Mouse (Mus musculus): ENCODE data around the gene Phka2. TPM values are rescaled to one million over a fixed set of nuclear protein-coding genes. Genes with fewer than 3 reads are reported as not detected.

The Phka2 gene
- total and polyA plus RNA-seq, 3 experiments = 16.6 to 31.0 TPM; not detected in 1

- no peak overlapping the region for H3K4me3 ChIP-seq (ENCODE audit: control insufficient read depth in 1 of 2, insufficient read depth in 1 of 2, low read depth in 2 of 2, low read length in 2 of 2)
- H3K27ac ChIP-seq (ENCODE audit: control insufficient read depth, low read depth, low read length) = no peak overlapping the region
- no peaks in the 10 kb centered on the region for H3K36me3 ChIP-seq (ENCODE audit: control insufficient read depth in 1 of 2, insufficient read depth in 2 of 2, low read length in 2 of 2)
- H3K79me2 ChIP-seq (ENCODE audit: control insufficient read depth, insufficient read depth, low read length, poor library complexity) = no peaks in the 10 kb centered on the region
- no peaks in the 10 kb centered on the region for H3K4me1 ChIP-seq (ENCODE audit: control insufficient read depth in 1 of 2, insufficient read depth in 2 of 2, low read length in 2 of 2)
- DNase-seq (ENCODE audit: low read depth, low spot score) = no peak
- TF ChIP-seq KAT2A (conservative IDR thresholded peaks at IDR 0.05; ENCODE audit: low read depth, low read length) = no peak
- no peak for TF ChIP-seq JUND (IDR thresholded peaks at IDR 0.05; ENCODE audit: low read depth, low read length)
- no peak for TF ChIP-seq UBTF (IDR thresholded peaks at IDR 0.05; ENCODE audit: borderline replicate concordance, insufficient read depth, low read depth, low read length)
- TF ChIP-seq MXI1 (IDR thresholded peaks at IDR 0.05; ENCODE audit: low read depth, low read length) = no peak
- TF ChIP-seq GABPA (IDR thresholded peaks at IDR 0.05; ENCODE audit: low read depth, low read length) = no peak
- no peak for TF ChIP-seq TBP (IDR thresholded peaks at IDR 0.05; ENCODE audit: low read depth, low read length)
- TF ChIP-seq SIN3A (IDR thresholded peaks at IDR 0.05; ENCODE audit: low read length) = no peak
- TF ChIP-seq USF2 (IDR thresholded peaks at IDR 0.05; ENCODE audit: borderline replicate concordance in 1 of 2, insufficient read depth in 1 of 2, low read depth in 1 of 2, low read length in 2 of 2) = no peak
- no peak for TF ChIP-seq ZMIZ1 (IDR thresholded peaks at IDR 0.05; ENCODE audit: low read depth, low read length)
- TF ChIP-seq TCF12 (IDR thresholded peaks at IDR 0.05; ENCODE audit: low read depth, low read length) = no peak
- TF ChIP-seq BHLHE40 (IDR thresholded peaks at IDR 0.05; ENCODE audit: borderline replicate concordance, low read depth, low read length) = no peak
- TF ChIP-seq HCFC1 (IDR thresholded peaks at IDR 0.05; ENCODE audit: low read depth, low read length) = no peak
- no peaks in the 10 kb centered on the region for H3K9me3 ChIP-seq (replicated peaks; ENCODE audit: insufficient read depth, low read length)
- no peak overlapping the region for H3K9ac ChIP-seq (ENCODE audit: control insufficient read depth, low read depth, low read length, poor library complexity, severe bottlenecking)
- H3K27me3 ChIP-seq (ENCODE audit: control insufficient read depth in 1 of 2, insufficient read depth in 2 of 2, low read length in 2 of 2) = peaks cover 1 to 2% of the 10 kb centered on the region in 2 experiments
Observed at GRCm38 (mm10) chrX:160610882-160611644, 109.1 kb downstream of the Phka2 start.

Other genes with a start within 250 kb of the Phka2 start
- not detected in 2 replicates for gene Adgrg2, start 111.5 kb upstream of the Phka2 start, total RNA-seq (2012; rRNA removed)
- gene Adgrg2, start 111.5 kb upstream of the Phka2 start, polyA plus RNA-seq (2012; ENCODE audit: insufficient read depth in 1 of 2, insufficient read length in 2 of 2, low read depth in 1 of 2, low replicate concordance in 2 of 2, missing spikeins in 1 of 2) = not detected
- gene Ppef1, start 233.6 kb downstream of the Phka2 start, total RNA-seq (2012; rRNA removed) = 0.07 and 0.15 TPM in 2 replicates
- gene Ppef1, start 233.6 kb downstream of the Phka2 start, polyA plus RNA-seq (2012; ENCODE audit: insufficient read depth in 1 of 2, insufficient read length in 2 of 2, low read depth in 1 of 2, low replicate concordance in 2 of 2, missing spikeins in 1 of 2) = not detected